Mouse (Mus musculus) activated CD4-positive, CD25-positive, alpha-beta regulatory T cell, adult 9 weeks (primary cell): ENCODE results near the gene Me3. TPM values are rescaled to one million over a fixed set of nuclear protein-coding genes. Genes with fewer than 3 reads are reported as not detected.

ENCODE experiments used
- polyA plus RNA-seq: library from polyadenylated mRNA; unstranded; fragments of 100-300 nt; shearing (Covaris generic); gene quantifications from one replicate; pipeline ENCODE4 v1.2.1, GENCODE M21; 2017

Gene Me3
- polyA plus RNA-seq = not detected

DNA sequence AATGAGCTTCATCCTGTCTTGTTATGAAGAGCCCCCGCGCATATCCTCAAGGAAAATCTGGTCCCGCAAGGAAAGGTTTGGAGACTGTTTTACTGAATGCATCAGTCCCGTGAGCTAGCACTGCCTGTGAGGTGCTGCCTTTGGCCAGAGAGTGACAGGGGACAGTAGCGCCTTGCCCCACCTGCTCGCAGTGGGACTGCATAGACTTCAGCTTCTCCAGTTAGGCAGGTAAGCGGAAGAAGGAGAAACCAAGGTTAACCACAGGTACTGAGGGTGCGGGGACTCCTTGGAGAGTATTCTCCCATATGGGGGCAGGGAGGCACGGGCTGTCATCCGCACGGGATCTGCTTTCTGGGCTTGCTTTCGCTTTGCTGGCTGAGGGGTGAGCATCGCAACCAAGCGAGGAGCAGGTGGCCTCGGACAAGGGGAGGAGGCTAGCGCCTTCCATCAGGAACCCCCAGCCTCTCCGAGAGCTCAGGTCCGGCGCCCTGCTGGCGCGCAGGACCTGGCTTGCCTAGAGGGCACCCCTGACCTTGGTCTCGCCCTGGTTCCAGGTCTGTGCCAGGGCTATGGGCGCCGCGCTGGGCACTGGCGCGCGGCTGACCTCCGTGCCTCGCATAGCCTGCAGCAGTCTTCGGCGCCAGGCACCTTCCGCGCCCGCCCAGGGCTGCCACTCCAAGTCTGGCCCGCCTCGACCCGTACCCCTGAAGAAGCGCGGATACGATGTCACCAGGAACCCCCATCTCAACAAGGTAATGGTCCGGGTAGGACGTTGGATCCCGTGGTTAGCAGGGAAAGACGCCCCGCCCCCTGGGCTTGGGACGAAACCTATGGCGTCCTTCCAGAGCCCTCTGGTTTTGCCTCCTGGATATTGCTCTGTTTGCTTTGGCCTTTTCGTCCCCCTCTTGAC is at the start of gene Me3:
TSS of gene Me3 (plus strand) at position 51 of the 910 bp plus-strand sequence.

DNA sequence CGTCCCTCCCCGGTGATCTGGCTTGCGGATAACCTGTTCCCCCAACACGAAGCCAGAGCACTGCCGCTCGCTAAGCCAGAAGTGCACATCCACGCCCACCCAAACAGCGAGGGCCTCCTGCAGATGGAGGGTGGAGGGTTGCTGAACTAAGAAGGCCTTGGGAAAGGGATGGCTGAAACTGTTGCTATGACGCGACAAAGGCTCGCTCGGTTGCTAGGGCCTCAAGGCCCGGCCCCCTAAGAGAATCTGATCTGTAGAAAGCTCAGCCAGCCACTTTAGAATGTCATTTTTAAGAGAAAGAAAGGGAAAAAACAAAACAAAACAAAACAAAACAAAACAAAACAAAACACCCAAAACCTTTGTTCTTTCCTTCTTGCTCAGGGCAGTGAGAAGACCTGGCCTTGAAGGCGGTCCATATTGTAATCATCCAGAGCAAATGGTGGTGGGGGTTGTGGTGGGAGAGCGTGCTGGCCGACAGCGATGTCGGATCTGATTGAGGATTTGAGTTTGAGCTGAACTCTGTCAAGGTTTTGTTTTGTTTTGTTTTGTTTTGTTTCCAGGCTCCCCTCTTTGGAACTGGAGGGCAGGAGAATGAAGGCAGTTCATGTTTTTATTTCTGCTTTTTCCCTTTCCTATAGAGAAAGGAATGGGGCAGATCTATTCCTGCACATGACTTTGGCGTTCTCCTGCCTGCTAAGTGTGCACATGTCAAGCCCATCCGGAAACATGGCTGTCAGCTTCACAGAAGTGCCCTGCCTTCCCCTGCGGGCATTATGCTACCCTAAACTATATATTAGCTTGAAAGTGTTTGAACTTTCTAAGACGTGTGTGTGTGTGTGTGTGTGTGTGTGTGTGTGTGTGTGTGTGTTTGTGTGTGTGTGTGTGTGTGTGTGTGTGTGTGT is 271.5 kb downstream of the Me3 start, which contains the start of gene Ccdc81:
TSS of gene Ccdc81 (minus strand) at position 188 of the 902 bp plus-strand sequence.

Other genes starting within 250 kb of the Me3 start
- gene Tmem135, start 228.2 kb upstream of the Me3 start, polyA plus RNA-seq = 30.6 TPM
- not detected for gene Fzd4, start 228.0 kb upstream of the Me3 start, polyA plus RNA-seq
- not detected for gene Prss23, start 105.2 kb upstream of the Me3 start, polyA plus RNA-seq